ENCODE assay signal across 25 mouse cellular contexts in genomic region chr3:108246857-108247256, GRCm38 (mm10). TPM values are rescaled to one million over a fixed set of nuclear protein-coding genes. Genes with fewer than 3 reads are reported as not detected.
"Had no signal": no experiment of that assay in that cellular context is flagged by ENCODE, and none has a peak within 500 bp of the region (broad histone marks: within the 10 kb centered on the region; RNA-seq: fewer than 3 reads in every experiment).

No protein-coding gene starts in this region.

- H3K4me3 ChIP-seq: heart, embryonic 10.5 days; heart, embryonic 12.5 days; hindbrain, embryonic 13.5 days; hindbrain, embryonic 15.5 days; kidney, embryonic 15.5 days; limb, embryonic 13.5 days; limb, embryonic 15.5 days; liver, embryonic 12.5 days had no signal

- ATAC-seq: hindbrain, postnatal 0 days; intestine, embryonic 16.5 days; liver, embryonic 12.5 days had no signal

- H3K36me3 ChIP-seq: heart, embryonic 10.5 days; heart, embryonic 12.5 days; hindbrain, embryonic 13.5 days; hindbrain, embryonic 15.5 days; kidney, embryonic 15.5 days; limb, embryonic 13.5 days; limb, embryonic 15.5 days; liver, embryonic 12.5 days had no signal

- H3K27ac ChIP-seq: heart, embryonic 10.5 days; hindbrain, embryonic 13.5 days; hindbrain, embryonic 15.5 days; hindbrain, postnatal 0 days; kidney, embryonic 15.5 days; kidney, postnatal 0 days; limb, embryonic 13.5 days; limb, embryonic 15.5 days; liver, embryonic 12.5 days; liver, embryonic 14.5 days had no signal

- H3K4me1 ChIP-seq: heart, embryonic 10.5 days; heart, embryonic 12.5 days; hindbrain, embryonic 13.5 days; hindbrain, embryonic 15.5 days; kidney, embryonic 15.5 days; limb, embryonic 13.5 days; limb, embryonic 15.5 days; liver, embryonic 12.5 days had no signal

- H3K9me3 ChIP-seq: heart, embryonic 10.5 days; heart, embryonic 12.5 days; hindbrain, embryonic 13.5 days; hindbrain, embryonic 15.5 days; kidney, embryonic 15.5 days; limb, embryonic 13.5 days; limb, embryonic 15.5 days; liver, embryonic 12.5 days had no signal

- DNase-seq: gastrocnemius, postnatal 14 days; gastrocnemius, postnatal 36 days; heart, adult 18-20 months; heart, postnatal 10 days; kidney, adult 11 months; kidney, adult 2 months; kidney, adult 9 months; kidney, postnatal 14 days; kidney, postnatal 36 days; layer of hippocampus, adult 9-11 months; layer of hippocampus, postnatal 36 days; left cerebral cortex, postnatal 4 days had no signal

- H3K9ac ChIP-seq: heart, embryonic 12.5 days; hindbrain, embryonic 13.5 days; hindbrain, embryonic 15.5 days; kidney, embryonic 15.5 days; limb, embryonic 13.5 days; limb, embryonic 15.5 days; liver, embryonic 12.5 days; liver, embryonic 14.5 days had no signal

RNA-seq across cellular contexts. Expression of gene Sypl2, which starts 20.4 kb away (rescaled TPM):
- total RNA-seq: hematopoietic stem cell, adult 5-6 weeks had no signal
